Mouse (Mus musculus): ENCODE data around the gene Olfr1394. TPM values are rescaled to one million over a fixed set of nuclear protein-coding genes. Genes with fewer than 3 reads are reported as not detected.

Olfr1394 gene
- polyA plus RNA-seq, 1 experiment from 2014 or later: not detected

- no peak for TF ChIP-seq EP300 (IDR thresholded peaks at IDR 0.05; ENCODE audit: low read depth)
- TF ChIP-seq CTCF (IDR thresholded peaks at IDR 0.05; ENCODE audit: low read depth): no peak
- Histone ChIP-seq H3K9me3 (ENCODE audit: low read length) (no peaks in the 10 kb centered on the region), H3K4me1 (ENCODE audit: insufficient read depth) (no peaks in the 10 kb centered on the region), H3K36me3 (replicated peaks; ENCODE audit: insufficient read depth, low read length) (no peaks in the 10 kb centered on the region), H3K27me3 (ENCODE audit: insufficient read depth, low read length) (no peaks in the 10 kb centered on the region), H3K4me3 (ENCODE audit: low read depth, low read length) (no peak overlapping the region), H3K9ac (replicated peaks) (no peak overlapping the region), H3K4me2 (ENCODE audit: low read depth, low read length) (no peak overlapping the region), H3K27ac (ENCODE audit: low read depth) (no peak overlapping the region)
- DNase-seq (no peak), ATAC-seq (no peak)
- WGBS (ENCODE audit: insufficient replicate concordance): 24% methylated on average over 2 of the region's 2 CpGs
Observed at GRCm38 (mm10) chr11:49114158-49114557, 40.0 kb upstream of the Olfr1394 start.

- TF ChIP-seq CTCF (IDR thresholded peaks at IDR 0.05; ENCODE audit: low read depth) (no peak), EP300 (IDR thresholded peaks at IDR 0.05; ENCODE audit: low read depth) (no peak)
- Histone ChIP-seq H3K4me2 (ENCODE audit: low read depth, low read length) (no peak within 1 kb of the TSS), H3K9me3 (ENCODE audit: low read length) (no peaks in the 10 kb centered on the region), H3K4me3 (ENCODE audit: low read depth, low read length) (no peak within 1 kb of the TSS), H3K27me3 (ENCODE audit: insufficient read depth, low read length) (no peaks in the 10 kb centered on the region), H3K4me1 (ENCODE audit: insufficient read depth) (no peaks in the 10 kb centered on the region), H3K9ac (replicated peaks) (no peak within 1 kb of the TSS), H3K27ac (ENCODE audit: low read depth) (no peak within 1 kb of the TSS), H3K36me3 (replicated peaks; ENCODE audit: insufficient read depth, low read length) (no peaks in the 10 kb centered on the region)
- DNase-seq: no peak
- no peak for ATAC-seq
Observed at GRCm38 (mm10) chr11:49114774-49115173, 39.4 kb upstream of the Olfr1394 start, which contains the start of gene Olfr1396. Olfr1396 (minus strand) TSS chr11:49114874.

- Histone ChIP-seq H3K27me3 (ENCODE audit: insufficient read depth, low read length) (no peaks in the 10 kb centered on the region), H3K9me3 (ENCODE audit: low read length) (no peaks in the 10 kb centered on the region), H3K36me3 (replicated peaks; ENCODE audit: insufficient read depth, low read length) (no peaks in the 10 kb centered on the region), H3K4me2 (ENCODE audit: low read depth, low read length) (no peak overlapping the region), H3K4me3 (ENCODE audit: low read depth, low read length) (no peak overlapping the region), H3K4me1 (ENCODE audit: insufficient read depth) (no peaks in the 10 kb centered on the region), H3K27ac (ENCODE audit: low read depth) (no peak overlapping the region), H3K9ac (replicated peaks) (no peak overlapping the region)
- DNase-seq (no peak), ATAC-seq (no peak)
- 75% methylated on average over 3 of the region's 3 CpGs for WGBS (ENCODE audit: insufficient replicate concordance)
- TF ChIP-seq EP300 (IDR thresholded peaks at IDR 0.05; ENCODE audit: low read depth) (no peak), CTCF (IDR thresholded peaks at IDR 0.05; ENCODE audit: low read depth) (no peak)
Observed at GRCm38 (mm10) chr11:49119635-49120034, 34.5 kb upstream of the Olfr1394 start.

GRCm38 (mm10) chr11:49124169-49124568 is 30.0 kb upstream of the Olfr1394 start:
- DNase-seq: no peak
- H3K4me3 ChIP-seq (ENCODE audit: low read depth, low read length): no peak overlapping the region
- WGBS (ENCODE audit: insufficient replicate concordance): 87% methylated on average over 2 of the region's 2 CpGs
- H3K27me3 ChIP-seq (ENCODE audit: insufficient read depth, low read length): no peaks in the 10 kb centered on the region
- no peaks in the 10 kb centered on the region for H3K4me1 ChIP-seq (ENCODE audit: insufficient read depth)
- no peak overlapping the region for H3K4me2 ChIP-seq (ENCODE audit: low read depth, low read length)
- 0 out of 2 replicates have a peak, but pooled peaks have one; percentile 47 for ATAC-seq
- H3K27ac ChIP-seq (ENCODE audit: low read depth): no peak overlapping the region
- H3K36me3 ChIP-seq (replicated peaks; ENCODE audit: insufficient read depth, low read length): no peaks in the 10 kb centered on the region
- no peak overlapping the region for H3K9ac ChIP-seq (replicated peaks)
- TF ChIP-seq EP300 (IDR thresholded peaks at IDR 0.05; ENCODE audit: low read depth) (0 out of 2 replicates have a peak, but pooled peaks have one; percentile 32), CTCF (IDR thresholded peaks at IDR 0.05; ENCODE audit: low read depth) (no peak)
- no peaks in the 10 kb centered on the region for H3K9me3 ChIP-seq (ENCODE audit: low read length)

GRCm38 (mm10) chr11:49141974-49142373 is 12.2 kb upstream of the Olfr1394 start, which contains the start of gene Olfr1395:
Olfr1395 (plus strand) TSS chr11:49142274.
- no peak within 1 kb of the TSS for H3K27ac ChIP-seq (ENCODE audit: low read depth)
- H3K9me3 ChIP-seq (ENCODE audit: low read length): no peaks in the 10 kb centered on the region
- H3K27me3 ChIP-seq (ENCODE audit: insufficient read depth, low read length): no peaks in the 10 kb centered on the region
- ATAC-seq: no peak
- WGBS (ENCODE audit: insufficient replicate concordance): 80% methylated on average over 6 of the region's 6 CpGs
- H3K4me1 ChIP-seq (ENCODE audit: insufficient read depth): no peaks in the 10 kb centered on the region
- no peak for DNase-seq
- no peak within 1 kb of the TSS for H3K9ac ChIP-seq (replicated peaks)
- H3K4me3 ChIP-seq (ENCODE audit: low read depth, low read length): no peak within 1 kb of the TSS
- no peaks in the 10 kb centered on the region for H3K36me3 ChIP-seq (replicated peaks; ENCODE audit: insufficient read depth, low read length)
- no peak within 1 kb of the TSS for H3K4me2 ChIP-seq (ENCODE audit: low read depth, low read length)
- TF ChIP-seq CTCF (IDR thresholded peaks at IDR 0.05; ENCODE audit: low read depth) (no peak), EP300 (IDR thresholded peaks at IDR 0.05; ENCODE audit: low read depth) (no peak)

GRCm38 (mm10) chr11:49156821-49157814 is 2.9 kb downstream of the Olfr1394 start:
- DNase-seq (no peak), ATAC-seq (no peak)
- H3K27ac ChIP-seq (ENCODE audit: low read depth): no peak overlapping the region
- no peak overlapping the region for H3K4me3 ChIP-seq (ENCODE audit: low read depth, low read length)
- TF ChIP-seq EP300 (IDR thresholded peaks at IDR 0.05; ENCODE audit: low read depth) (no peak), CTCF (IDR thresholded peaks at IDR 0.05; ENCODE audit: low read depth) (no peak)
- no peaks in the 10 kb centered on the region for H3K4me1 ChIP-seq (ENCODE audit: insufficient read depth)
- WGBS (ENCODE audit: insufficient replicate concordance): 77% methylated on average over 2 of the region's 2 CpGs
- no peaks in the 10 kb centered on the region for H3K9me3 ChIP-seq (ENCODE audit: low read length)
- no peaks in the 10 kb centered on the region for H3K36me3 ChIP-seq (replicated peaks; ENCODE audit: insufficient read depth, low read length)
- no peak overlapping the region for H3K9ac ChIP-seq (replicated peaks)
- no peak overlapping the region for H3K4me2 ChIP-seq (ENCODE audit: low read depth, low read length)
- H3K27me3 ChIP-seq (ENCODE audit: insufficient read depth, low read length): no peaks in the 10 kb centered on the region
